Mouse (Mus musculus) MN1 (cell line): ENCODE measurements at regions not wholly inside any gene's neighbourhood (a gene's known extent, or its start where the extent isn't known, plus 50 kb on each side); places are given as distances from the start of the nearest gene placed in this dataset.

Source experiments
- DNase-seq: peaks from one replicate; pipeline ENCODE4 v3.0.0-alpha.2; 2016; ENCODE audit warnings: low spot score

DNA sequence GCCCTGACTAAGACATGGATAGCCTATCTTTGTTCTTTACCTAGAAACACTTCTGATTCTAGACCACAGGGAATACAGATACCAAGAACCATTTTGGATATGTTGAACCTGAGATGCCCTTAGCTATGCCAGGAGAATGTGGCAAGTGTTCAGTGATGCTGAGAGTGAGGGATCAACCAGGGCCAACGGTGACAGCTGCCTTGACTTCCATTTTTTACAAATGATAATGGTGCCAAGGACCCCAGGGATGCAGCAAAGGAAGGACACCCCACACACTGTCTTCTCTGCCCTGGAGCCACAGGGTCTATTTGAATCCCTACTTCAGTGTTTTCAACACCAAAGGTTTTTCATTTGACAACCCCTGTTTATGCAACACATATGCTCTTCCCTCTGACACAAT lies 174.4 kb downstream of the Gsdmc2 start:
- no peak for DNase-seq

DNA sequence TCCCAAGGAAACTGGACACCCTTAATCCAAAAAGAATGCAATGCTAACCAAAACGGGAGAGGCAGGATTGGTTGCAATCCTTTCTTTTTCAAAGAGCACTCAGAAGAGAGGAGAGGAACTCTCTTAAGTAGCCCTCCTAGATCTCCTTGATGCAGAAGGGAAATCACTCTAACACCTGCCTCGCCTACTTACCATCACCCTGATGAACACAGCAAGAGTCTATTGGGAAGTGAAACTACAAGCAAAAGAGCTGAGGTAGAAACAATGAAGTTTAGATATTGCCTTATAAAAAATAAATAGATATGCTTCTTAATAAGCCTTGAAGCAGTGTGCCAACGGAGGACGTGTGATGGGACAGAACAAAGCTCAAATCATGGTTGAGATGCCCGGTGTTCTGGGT lies 177.4 kb downstream of the Gsdmc2 start:
- no peak for DNase-seq

- no peak for DNase-seq
These were observed 179.5 kb downstream of the Gsdmc2 start for GRCm38 (mm10) chr15:63665517-63665916.

DNA sequence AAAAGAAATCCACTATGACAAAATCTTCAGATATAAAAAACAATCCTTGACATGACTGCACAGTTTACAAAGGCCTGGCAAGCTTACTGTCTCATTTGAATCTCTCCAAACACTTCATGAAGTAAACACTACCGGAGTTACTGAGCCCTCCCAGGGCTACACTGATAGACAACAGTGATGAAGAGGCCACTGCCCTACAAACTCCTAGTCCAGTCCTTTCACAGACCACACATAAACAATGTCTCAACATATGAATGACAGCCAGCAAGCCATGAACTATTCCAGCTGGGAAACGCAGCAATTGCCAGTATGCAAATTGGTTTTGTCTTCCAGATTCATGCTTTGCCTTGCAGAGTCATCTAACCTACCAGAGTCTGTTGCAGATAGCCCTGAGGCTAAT lies 180.1 kb downstream of the Gsdmc2 start:
- no peak for DNase-seq

DNA sequence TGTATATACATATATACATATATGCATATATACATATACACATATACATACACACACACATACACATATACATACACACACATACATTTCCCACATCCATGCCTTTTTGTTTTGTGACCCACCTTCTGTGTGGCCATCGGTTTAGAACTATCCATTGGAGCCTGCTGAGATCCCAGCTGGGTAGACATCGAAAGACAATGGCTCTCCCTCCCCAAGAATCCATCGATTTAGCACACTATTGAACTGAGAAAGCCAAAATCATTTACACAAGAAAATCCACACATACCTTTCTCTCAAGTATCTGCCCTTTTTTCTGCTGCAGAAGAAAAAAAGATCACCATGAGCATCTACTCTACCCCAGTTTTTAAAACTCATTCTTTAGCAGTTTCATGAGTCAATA lies 182.8 kb downstream of the Gsdmc2 start:
- DNase-seq = no peak

DNA sequence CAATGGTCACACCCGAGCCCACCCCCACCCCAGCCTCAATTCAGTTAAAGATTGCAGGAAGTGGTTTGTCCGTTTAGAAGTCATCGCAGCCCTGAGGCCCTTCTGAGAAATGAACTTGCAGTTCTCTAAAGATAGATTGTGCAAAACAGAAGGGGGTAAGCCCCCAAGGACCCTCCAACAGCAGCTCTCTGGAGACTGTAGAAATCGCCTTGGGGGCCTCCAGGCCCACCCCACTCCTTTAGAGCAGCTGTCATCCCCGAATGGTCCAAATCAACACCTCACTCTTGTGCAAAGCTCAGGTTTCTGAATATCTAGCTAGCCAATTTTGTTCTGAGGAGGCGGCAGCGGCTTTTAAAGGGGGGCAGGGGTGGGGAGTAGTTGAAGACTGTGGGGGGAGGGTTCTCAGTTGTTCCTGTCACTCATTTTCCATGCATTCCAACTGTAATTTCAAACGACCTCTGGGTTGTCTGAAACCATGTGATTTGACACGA lies 186.9 kb downstream of the Gsdmc2 start:
- no peak for DNase-seq

DNA sequence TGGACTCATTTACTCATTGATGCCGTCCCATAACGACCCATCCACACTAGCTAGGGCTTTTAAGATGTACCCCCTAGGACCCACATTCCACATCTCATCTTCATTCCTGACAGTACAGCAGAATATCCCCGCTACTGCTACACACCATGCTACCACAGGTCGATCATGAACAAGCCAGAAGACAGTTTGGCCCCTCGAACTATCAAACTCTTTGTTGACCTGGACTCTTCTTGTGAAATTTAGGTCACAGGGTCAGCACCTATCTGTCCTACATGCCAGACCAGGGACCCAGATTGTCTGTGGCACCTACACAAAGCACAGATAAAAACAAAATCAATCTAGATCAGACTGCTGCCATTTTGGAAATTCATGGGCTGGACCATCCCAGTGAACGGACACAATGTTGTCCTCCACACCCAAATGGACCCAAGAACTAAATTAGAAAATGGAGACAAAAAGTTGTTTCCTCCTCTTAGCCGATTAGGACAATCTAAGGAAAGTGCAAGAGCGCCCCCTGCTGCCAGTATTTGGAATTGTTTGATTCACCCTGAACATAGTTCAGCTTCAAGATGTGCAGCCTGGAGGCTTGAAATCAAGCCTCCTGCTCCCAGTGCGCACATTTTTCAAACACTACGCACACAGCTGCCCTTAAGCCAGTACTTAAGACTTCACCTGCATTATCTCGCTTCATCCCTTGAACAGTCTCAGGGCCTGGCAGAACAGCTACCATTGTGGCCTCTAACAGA lies 192.6 kb downstream of the Gsdmc2 start:
- DNase-seq = peak; percentile 85

- no peak for DNase-seq
These were observed 193.9 kb downstream of the Gsdmc2 start for GRCm38 (mm10) chr15:63651120-63651519.

GRCm38 (mm10) chr15:63648142-63648989 lies 196.6 kb downstream of the Gsdmc2 start:
- no peak for DNase-seq

DNA sequence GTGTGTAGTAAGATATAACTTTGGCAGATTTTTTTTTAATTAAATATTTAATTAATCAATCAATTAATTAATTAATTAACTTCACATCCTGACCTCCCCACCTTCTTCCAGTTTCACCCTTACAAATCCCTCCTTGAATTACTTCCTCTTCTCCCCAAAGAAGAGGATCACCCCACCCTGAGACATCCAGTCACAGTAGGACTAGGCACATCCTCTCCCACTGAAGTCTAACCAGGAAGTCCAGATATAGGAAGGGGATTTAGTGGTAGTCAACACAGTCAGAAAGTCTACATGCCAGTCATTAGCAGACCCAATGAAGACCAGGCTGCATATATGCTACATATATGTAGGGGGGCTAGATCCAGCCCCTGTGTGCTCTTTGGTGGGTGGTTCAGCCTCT lies 220.2 kb downstream of the Gsdmc2 start:
- DNase-seq = no peak

- DNase-seq = no peak
These were observed 220.7 kb downstream of the Gsdmc2 start for GRCm38 (mm10) chr15:63624249-63624648.

DNA sequence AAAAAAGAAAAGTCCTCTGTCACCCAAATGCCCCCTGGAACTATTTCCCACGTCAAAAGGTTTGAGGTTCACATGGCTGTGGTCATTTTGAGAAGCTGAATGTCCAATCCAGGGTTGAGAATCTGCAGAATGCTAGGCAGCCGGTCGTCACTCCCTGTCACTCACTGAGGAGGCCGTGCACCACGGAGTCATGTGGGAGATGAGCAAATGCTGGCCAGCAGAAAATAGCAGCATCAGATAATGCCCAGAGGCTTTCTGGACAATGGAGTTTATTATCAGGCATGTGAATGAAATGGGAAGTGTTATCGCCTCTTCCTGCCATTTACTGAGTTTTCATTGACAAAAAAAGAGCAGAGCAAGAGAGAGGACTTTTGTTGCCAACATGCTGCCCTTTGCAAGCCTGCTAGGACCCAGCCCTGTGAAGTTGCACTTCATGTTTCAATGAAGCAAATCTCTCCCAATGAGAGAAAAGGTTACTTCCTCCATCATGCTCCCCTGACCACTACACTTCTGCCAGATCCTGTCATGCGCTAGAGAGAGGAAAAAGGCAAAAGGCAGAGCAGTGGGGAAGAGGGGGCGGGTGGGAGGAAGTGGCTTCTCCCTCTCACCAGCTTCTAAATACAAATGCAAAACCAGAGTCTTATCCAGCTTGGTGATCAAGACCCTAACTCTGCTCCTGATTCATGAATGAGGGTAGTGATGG lies 228.3 kb downstream of the Gsdmc2 start:
- DNase-seq = peak; percentile 64

DNA sequence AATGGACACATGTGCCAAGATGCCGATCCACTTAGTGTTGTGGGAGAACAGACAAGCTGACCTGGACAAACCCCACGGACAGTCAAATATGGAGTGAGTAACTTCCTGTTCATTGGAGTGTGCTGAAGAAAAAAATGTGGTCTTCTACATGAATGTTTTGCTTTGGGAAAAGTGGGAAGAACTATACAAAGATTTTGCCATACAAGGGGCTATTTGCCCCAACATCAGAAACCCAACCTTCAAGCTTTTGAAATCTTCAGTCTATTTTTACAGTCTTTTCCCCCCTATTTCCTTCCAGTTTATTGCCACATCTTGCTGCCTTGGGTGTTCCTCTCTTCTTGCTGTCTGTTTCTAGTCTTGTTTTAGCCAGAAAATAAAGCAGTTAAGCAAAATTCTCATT lies 230.8 kb downstream of the Gsdmc2 start:
- DNase-seq = no peak

DNA sequence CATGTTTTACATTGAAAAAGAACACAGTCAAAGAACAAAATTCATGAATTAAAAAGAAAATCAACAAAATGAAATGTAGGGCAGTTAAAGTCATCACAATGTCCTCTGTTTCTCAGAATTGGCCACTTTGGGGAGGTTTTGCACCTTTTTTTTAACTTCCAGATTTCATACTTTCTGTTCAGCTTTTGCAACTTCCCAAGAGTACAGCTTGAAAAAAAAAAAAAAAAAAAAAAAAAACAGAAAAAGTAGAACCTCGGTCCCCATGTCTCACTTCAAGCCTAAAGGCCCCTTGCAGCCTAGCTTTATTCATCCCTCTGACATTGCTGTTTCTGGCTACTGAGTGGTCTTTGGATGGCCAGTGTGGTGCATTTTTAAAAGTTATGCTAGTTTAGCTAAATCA lies 231.9 kb downstream of the Gsdmc2 start:
- DNase-seq = no peak

- no peak for DNase-seq
These were observed 233.8 kb downstream of the Gsdmc2 start for GRCm38 (mm10) chr15:63611161-63611560.

- DNase-seq = no peak
These were observed 241.8 kb downstream of the Gsdmc2 start for GRCm38 (mm10) chr15:63603100-63603714.

GRCm38 (mm10) chr15:63601543-63601942 lies 243.4 kb downstream of the Gsdmc2 start:
- DNase-seq = peak; percentile 84

DNA sequence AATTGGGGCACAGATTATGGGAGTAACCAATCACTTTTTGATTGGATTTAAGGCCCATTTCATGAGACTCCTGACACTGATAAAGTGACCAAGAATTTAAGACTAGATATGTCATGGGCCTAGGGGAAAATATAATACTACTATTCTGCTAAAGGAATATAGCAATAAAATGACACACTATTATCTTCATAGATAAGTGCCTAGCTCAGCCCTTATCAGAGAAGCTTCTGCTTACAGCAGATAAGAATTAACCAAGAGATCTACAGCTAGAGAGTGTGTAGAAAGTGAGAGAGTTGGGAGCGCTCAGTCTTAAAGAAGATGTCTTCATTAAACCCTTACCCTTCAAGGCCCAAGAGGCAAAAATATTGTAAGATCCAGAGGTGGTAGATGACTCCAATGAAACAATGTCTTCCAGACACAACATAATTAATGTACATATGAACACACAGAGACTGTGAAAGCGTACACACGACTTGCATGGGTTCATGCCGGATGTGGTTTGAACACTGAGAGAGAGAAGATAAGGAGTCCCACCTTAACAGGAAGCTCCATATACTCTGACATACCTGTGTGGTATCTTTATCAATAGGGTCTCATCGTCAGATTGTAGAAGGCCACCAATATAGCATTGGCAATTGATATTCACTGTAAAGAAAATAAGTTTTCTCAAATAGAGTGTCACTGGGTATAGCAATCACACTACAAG lies 252.1 kb downstream of the Gsdmc2 start:
- no peak for DNase-seq

- no peak for DNase-seq
These were observed 285.7 kb downstream of the Gsdmc2 start for GRCm38 (mm10) chr15:63559293-63559692.

DNA sequence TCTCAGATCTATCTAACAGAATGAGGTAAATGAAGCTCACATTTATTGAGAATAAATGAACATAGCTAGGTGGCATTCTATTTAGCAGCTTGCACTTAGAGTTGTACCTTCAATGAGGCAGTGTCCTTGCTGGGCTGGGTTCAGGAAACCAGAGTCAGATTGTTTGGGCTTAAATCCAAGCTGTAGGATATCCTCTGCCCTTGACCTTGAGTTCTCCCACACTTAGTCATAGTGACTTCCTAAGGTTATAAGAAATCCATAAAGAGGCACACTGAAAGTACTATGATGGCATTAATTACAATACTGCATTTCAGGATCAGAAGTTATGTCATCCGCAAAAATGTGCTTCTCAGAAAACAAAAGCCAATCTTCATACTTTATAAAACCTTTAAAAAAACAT lies 286.3 kb downstream of the Gsdmc2 start:
- no peak for DNase-seq

DNA sequence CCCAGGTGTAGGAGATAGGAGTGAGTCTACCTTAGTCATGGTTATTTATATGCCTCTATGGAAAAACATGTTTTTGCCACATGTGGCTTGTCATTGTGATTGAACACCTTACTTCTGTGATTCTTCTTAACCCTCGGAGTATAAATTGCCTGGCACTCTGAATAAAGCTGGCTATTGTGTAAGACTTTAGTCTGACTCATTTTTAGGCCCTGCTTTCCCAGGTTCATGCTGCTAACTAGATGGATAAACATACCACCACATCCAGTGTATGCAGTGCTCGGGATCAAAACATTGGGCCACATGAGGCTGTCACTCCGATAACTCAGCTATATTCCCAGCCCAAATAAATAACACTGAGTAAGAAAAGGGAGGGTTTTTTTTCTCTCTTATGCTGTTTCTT lies 287.2 kb downstream of the Gsdmc2 start:
- no peak for DNase-seq

- DNase-seq = no peak
These were observed 291.4 kb downstream of the Gsdmc2 start for GRCm38 (mm10) chr15:63553597-63553996.
